Mouse (Mus musculus): ENCODE measurements at regions not wholly inside any gene's neighbourhood (a gene's known extent, or its start where the extent isn't known, plus 50 kb on each side); places are given as distances from the start of the nearest gene placed in this dataset.

DNA sequence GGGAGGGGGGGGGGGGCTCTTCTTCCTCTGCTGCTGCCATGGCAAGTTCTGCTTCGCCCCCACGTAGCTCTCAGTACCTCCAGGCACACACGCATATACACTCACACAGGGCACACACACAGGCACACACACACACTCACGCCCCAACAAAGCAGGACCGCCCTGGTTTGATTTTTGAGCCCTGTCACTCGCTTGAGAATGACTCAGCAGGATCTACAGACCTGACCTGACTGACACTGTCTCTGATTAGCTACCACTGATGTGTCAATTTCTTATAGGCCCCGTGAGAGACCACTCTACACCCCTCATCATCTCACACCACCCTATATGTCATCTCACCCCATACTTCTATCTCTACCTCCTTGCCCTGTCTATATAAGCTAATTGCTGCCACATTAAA is 173.5 kb upstream of the Ctnnb1 start:
- H3K79me2 ChIP-seq (ENCODE audit: control insufficient read depth, insufficient read depth, low read length, poor library complexity) = no peaks in the 10 kb centered on the region
- TF ChIP-seq RCOR1 (IDR thresholded peaks at IDR 0.05; ENCODE audit: low read depth, low read length) = no peak
- TF ChIP-seq MAFK (IDR thresholded peaks at IDR 0.05; ENCODE audit: borderline replicate concordance, low read depth, low read length) = no peak
- no peak for TF ChIP-seq CTCF (IDR thresholded peaks at IDR 0.05 in 2 of 3, conservative IDR thresholded peaks at IDR 0.05 in 1 of 3; ENCODE audit: control insufficient read depth in 1 of 3, insufficient read depth in 1 of 3, low read depth in 2 of 3, low read length in 3 of 3, poor library complexity in 1 of 3, severe bottlenecking in 1 of 3)
- no peak for TF ChIP-seq GABPA (IDR thresholded peaks at IDR 0.05; ENCODE audit: low read depth, low read length)
- no peak for TF ChIP-seq E2F4 (IDR thresholded peaks at IDR 0.05; ENCODE audit: borderline replicate concordance, low read depth, low read length)
- no peak for TF ChIP-seq CHD1 (IDR thresholded peaks at IDR 0.05; ENCODE audit: low read depth, low read length)
- no peak for TF ChIP-seq SMC3 (IDR thresholded peaks at IDR 0.05; ENCODE audit: low read depth, low read length)
- TF ChIP-seq POLR2AphosphoS2 (IDR thresholded peaks at IDR 0.05; ENCODE audit: low read length) = no peak
- TF ChIP-seq JUND (IDR thresholded peaks at IDR 0.05; ENCODE audit: low read depth, low read length) = no peak
- no peak for TF ChIP-seq POLR2AphosphoS5 (IDR thresholded peaks at IDR 0.05; ENCODE audit: borderline replicate concordance, low read depth, low read length)
- no peak for TF ChIP-seq NRF1 (IDR thresholded peaks at IDR 0.05; ENCODE audit: insufficient read depth, low read depth, low read length, poor library complexity, severe bottlenecking)
- no peak for TF ChIP-seq MEF2A (IDR thresholded peaks at IDR 0.05; ENCODE audit: extremely low read depth, insufficient replicate concordance, low read depth, low read length, poor library complexity, severe bottlenecking)
- H3K4me3 ChIP-seq (ENCODE audit: control insufficient read depth in 1 of 2, insufficient read depth in 1 of 2, low read depth in 2 of 2, low read length in 2 of 2) = no peak overlapping the region
- no peaks in the 10 kb centered on the region for H3K9me3 ChIP-seq (replicated peaks; ENCODE audit: insufficient read depth, low read length)
- H3K27ac ChIP-seq (ENCODE audit: control insufficient read depth, low read depth, low read length) = no peak overlapping the region
- DNase-seq (ENCODE audit: low read depth, low spot score) = no peak
- H3K4me1 ChIP-seq (ENCODE audit: control insufficient read depth in 1 of 2, insufficient read depth in 2 of 2, low read length in 2 of 2) = peaks cover 4 to 8% of the 10 kb centered on the region in 2 experiments; a peak in 2 of 4 replicates
- H3K9ac ChIP-seq (ENCODE audit: control insufficient read depth, low read depth, low read length, poor library complexity, severe bottlenecking) = no peak overlapping the region
- peaks cover 0 to 2% of the 10 kb centered on the region in 2 experiments; a peak in 1 of 4 replicates for H3K36me3 ChIP-seq (ENCODE audit: control insufficient read depth in 1 of 2, insufficient read depth in 2 of 2, low read length in 2 of 2)
- peaks cover 0 to 2% of the 10 kb centered on the region in 2 experiments; a peak in 1 of 4 replicates for H3K27me3 ChIP-seq (ENCODE audit: control insufficient read depth in 1 of 2, insufficient read depth in 2 of 2, low read length in 2 of 2)

- Histone ChIP-seq H3K9ac (ENCODE audit: control insufficient read depth, low read depth, low read length, poor library complexity, severe bottlenecking) (no peak overlapping the region), H3K79me2 (ENCODE audit: control insufficient read depth, insufficient read depth, low read length, poor library complexity) (no peaks in the 10 kb centered on the region), H3K9me3 (replicated peaks; ENCODE audit: insufficient read depth, low read length) (no peaks in the 10 kb centered on the region), H3K4me3 (ENCODE audit: control insufficient read depth in 1 of 2, insufficient read depth in 1 of 2, low read depth in 2 of 2, low read length in 2 of 2) (no peak overlapping the region), H3K4me1 (ENCODE audit: control insufficient read depth in 1 of 2, insufficient read depth in 2 of 2, low read length in 2 of 2) (peaks cover 4 to 8% of the 10 kb centered on the region in 2 experiments; a peak in 2 of 4 replicates), H3K27me3 (ENCODE audit: control insufficient read depth in 1 of 2, insufficient read depth in 2 of 2, low read length in 2 of 2) (no peaks in the 10 kb centered on the region), H3K27ac (ENCODE audit: control insufficient read depth, low read depth, low read length) (no peak overlapping the region), H3K36me3 (ENCODE audit: control insufficient read depth in 1 of 2, insufficient read depth in 2 of 2, low read length in 2 of 2) (peaks cover 0 to 2% of the 10 kb centered on the region in 2 experiments; a peak in 1 of 4 replicates)
- no peak for DNase-seq (ENCODE audit: low read depth, low spot score)
- TF ChIP-seq ZC3H11A (IDR thresholded peaks at IDR 0.05; ENCODE audit: low read depth, low read length) (no peak), RAD21 (IDR thresholded peaks at IDR 0.05; ENCODE audit: low read depth, low read length) (no peak), ZNF384 (IDR thresholded peaks at IDR 0.05; ENCODE audit: low read depth, low read length) (no peak), HCFC1 (IDR thresholded peaks at IDR 0.05; ENCODE audit: low read depth, low read length) (no peak), BHLHE40 (IDR thresholded peaks at IDR 0.05; ENCODE audit: borderline replicate concordance, low read depth, low read length) (no peak), MAFK (IDR thresholded peaks at IDR 0.05; ENCODE audit: borderline replicate concordance, low read depth, low read length) (no peak)
Observed at GRCm38 (mm10) chr9:120758003-120758402, 171.0 kb upstream of the Ctnnb1 start.
